Mouse (Mus musculus): ENCODE data around the gene Pilrb2. TPM values are rescaled to one million over a fixed set of nuclear protein-coding genes. Genes with fewer than 3 reads are reported as not detected.

Pilrb2 gene
- polyA plus RNA-seq, 1 experiment from 2014 or later, result 1.1 TPM

Other genes with a start within 250 kb of the Pilrb2 start
- gene Fbxo24, start 242.8 kb downstream of the Pilrb2 start, polyA plus RNA-seq (2015; fragmentation: Nextera tagmentation; extraction: Ambion mirVana), result 0.08 and 0.21 TPM in 2 replicates
- gene Lrch4, start 242.7 kb downstream of the Pilrb2 start, polyA plus RNA-seq (2015; fragmentation: Nextera tagmentation; extraction: Ambion mirVana), result 35.7 and 37.1 TPM in 2 replicates
- 9.4 and 9.6 TPM in 2 replicates for gene Gm20605, start 242.6 kb downstream of the Pilrb2 start, polyA plus RNA-seq (2015; fragmentation: Nextera tagmentation; extraction: Ambion mirVana)
- 6.5 and 8.3 TPM in 2 replicates for gene Sap25, start 230.5 kb downstream of the Pilrb2 start, polyA plus RNA-seq (2015; fragmentation: Nextera tagmentation; extraction: Ambion mirVana)
- gene Irs3, start 226.1 kb downstream of the Pilrb2 start, polyA plus RNA-seq (2015; fragmentation: Nextera tagmentation; extraction: Ambion mirVana), result 0.06 TPM in 1 of 2 replicates, not detected in the other
- 15.5 and 16.7 TPM in 2 replicates for gene Agfg2, start 187.1 kb downstream of the Pilrb2 start, polyA plus RNA-seq (2015; fragmentation: Nextera tagmentation; extraction: Ambion mirVana)
- gene Nyap1, start 130.2 kb downstream of the Pilrb2 start, polyA plus RNA-seq (2015; fragmentation: Nextera tagmentation; extraction: Ambion mirVana), result 1.6 and 1.8 TPM in 2 replicates
- 136 and 150 TPM in 2 replicates for gene Tsc22d4, start 126.1 kb downstream of the Pilrb2 start, polyA plus RNA-seq (2015; fragmentation: Nextera tagmentation; extraction: Ambion mirVana)
- gene Ppp1r35, start 93.0 kb downstream of the Pilrb2 start, polyA plus RNA-seq (2015; fragmentation: Nextera tagmentation; extraction: Ambion mirVana), result 33.7 and 33.9 TPM in 2 replicates
- 11.5 and 12.3 TPM in 2 replicates for gene Mepce, start 84.2 kb downstream of the Pilrb2 start, polyA plus RNA-seq (2015; fragmentation: Nextera tagmentation; extraction: Ambion mirVana)
- 23.1 and 28.2 TPM in 2 replicates for gene Zcwpw1, start 84.0 kb downstream of the Pilrb2 start, polyA plus RNA-seq (2015; fragmentation: Nextera tagmentation; extraction: Ambion mirVana)
- gene Pilra, start 35.5 kb downstream of the Pilrb2 start, polyA plus RNA-seq (2015; fragmentation: Nextera tagmentation; extraction: Ambion mirVana), result 3.4 and 4.0 TPM in 2 replicates
- gene Pilrb1, start 13.7 kb downstream of the Pilrb2 start, polyA plus RNA-seq (2015; fragmentation: Nextera tagmentation; extraction: Ambion mirVana), result 0.76 and 0.78 TPM in 2 replicates
- gene Cyp3a13, start 49.8 kb upstream of the Pilrb2 start, polyA plus RNA-seq (2015; fragmentation: Nextera tagmentation; extraction: Ambion mirVana), result 0.33 and 0.37 TPM in 2 replicates
- gene Gjc3, start 91.3 kb upstream of the Pilrb2 start, polyA plus RNA-seq (2015; fragmentation: Nextera tagmentation; extraction: Ambion mirVana), result 0.10 and 0.12 TPM in 2 replicates
- gene Azgp1, start 109.7 kb upstream of the Pilrb2 start, polyA plus RNA-seq (2015; fragmentation: Nextera tagmentation; extraction: Ambion mirVana), result 0.17 TPM in 1 of 2 replicates, not detected in the other
- gene Smok3a, start 149.4 kb upstream of the Pilrb2 start, polyA plus RNA-seq (2015; fragmentation: Nextera tagmentation; extraction: Ambion mirVana), result not detected in 2 replicates
- not detected in 2 replicates for gene Smok3b, start 149.6 kb upstream of the Pilrb2 start, polyA plus RNA-seq (2015; fragmentation: Nextera tagmentation; extraction: Ambion mirVana)
- not detected in 2 replicates for gene Smok3c, start 181.4 kb upstream of the Pilrb2 start, polyA plus RNA-seq (2015; fragmentation: Nextera tagmentation; extraction: Ambion mirVana)
- gene Zkscan1, start 213.3 kb upstream of the Pilrb2 start, polyA plus RNA-seq (2015; fragmentation: Nextera tagmentation; extraction: Ambion mirVana), result 15.8 and 16.6 TPM in 2 replicates
- gene Zscan21, start 245.1 kb upstream of the Pilrb2 start, polyA plus RNA-seq (2015; fragmentation: Nextera tagmentation; extraction: Ambion mirVana), result 61.3 and 66.3 TPM in 2 replicates